Comparison of ENCODE assay signal across 8 mouse cellular contexts in genomic region chrX:19237048-19237737, GRCm38 (mm10).
DNase-seq lines count a peak whose midpoint lies in the region; ATAC-seq and TF ChIP-seq lines count a peak whose summit lies in the region.

No protein-coding gene starts in this region.

- no peaks in the 10 kb centered on the region for H3K36me3 ChIP-seq in hindbrain, postnatal 0 days (ENCODE audit: insufficient read depth, low read length)

- peak overlapping the region; percentile 38; the same call in 1 of the 2 replicates for H3K9ac ChIP-seq in hindbrain, postnatal 0 days (replicated peaks; ENCODE audit: low read length)

- peak overlapping the region; percentile 42 for H3K4me3 ChIP-seq in hindbrain, postnatal 0 days (ENCODE audit: low read length)

- peak overlapping the region; percentile 74 for H3K4me2 ChIP-seq in hindbrain, postnatal 0 days (ENCODE audit: low read depth, low read length)

- intact Hi-C loops in left cerebral cortex, postnatal 36 days (cut with DNase I), result loop anchor here (2.0 to 10.0 kb wide), 2 partner anchors 352 to 734 kb away; no protein-coding TSS in a partner anchor

- no peaks in the 10 kb centered on the region for H3K9me3 ChIP-seq in hindbrain, postnatal 0 days (ENCODE audit: low read length)

- no peak for TF ChIP-seq CTCF in hindbrain, postnatal 0 days (IDR thresholded peaks at IDR 0.05; ENCODE audit: low read depth)

- WGBS in hindbrain, postnatal 0 days, result 24% methylated on average over 31 of the region's 31 CpGs

- DNase-seq in gastrocnemius, adult 18-20 months (ENCODE audit: low spot score), result peak; percentile 0
- DNase-seq in gastrocnemius, adult 8-10 months (ENCODE audit: low spot score in 2 of 2), result no peak
- peak; percentile 62 for DNase-seq in cerebellum, adult 9-11 months
- peak; percentile 2 to 7 for DNase-seq in frontal cortex, adult 2 months (ENCODE audit: extremely low spot score in 1 of 2, low spot score in 1 of 2)
- peak; percentile 15 for DNase-seq in hindbrain, postnatal 0 days (ENCODE audit: low spot score)
- peak; percentile 20 to 28 for DNase-seq in left cerebral cortex, postnatal 36 days (ENCODE audit: low spot score in 2 of 2)
- DNase-seq in mesoderm, embryonic 11.5 days (ENCODE audit: low read depth, low spot score), result peak; percentile 2
- peak; percentile 20 to 23 for DNase-seq in spleen, postnatal 10 days (ENCODE audit: low spot score in 2 of 2)

- H3K27ac ChIP-seq in hindbrain, postnatal 0 days, result no peak overlapping the region

- no peaks in the 10 kb centered on the region for H3K27me3 ChIP-seq in hindbrain, postnatal 0 days (ENCODE audit: insufficient read depth, low read length)

- ATAC-seq in hindbrain, postnatal 0 days, result peak; percentile 63

- no peaks in the 10 kb centered on the region for H3K4me1 ChIP-seq in hindbrain, postnatal 0 days (ENCODE audit: insufficient read depth, low read length)

Comparison
In these comparisons a context has a peak if more than half of its experiments do, and no peak if none do; other contexts are left out.
1. DNase-seq: peak in gastrocnemius, adult 18-20 months (single experiment), cerebellum, adult 9-11 months (single experiment), frontal cortex, adult 2 months (2 of 2), hindbrain, postnatal 0 days (single experiment), left cerebral cortex, postnatal 36 days (2 of 2), mesoderm, embryonic 11.5 days (single experiment) and spleen, postnatal 10 days (2 of 2); none in gastrocnemius, adult 8-10 months (0 of 2).